Mouse (Mus musculus) heart, postnatal 14 days (tissue): ENCODE measurements around the gene Cilp2. TPM values are rescaled to one million over a fixed set of nuclear protein-coding genes. Genes with fewer than 3 reads are reported as not detected.

Experiments used
- DNase-seq, 2 experiments: peaks; one replicate each; pipeline ENCODE4 v3.0.0; 2021 to 2022
- intact Hi-C: fragments of 180-260 bp; cut with DNase I; formaldehyde crosslinking; loops from one replicate; pipeline ENCODE4 v1.15.1; 2025
- total RNA-seq, 2 experiments: library from RNA; stranded (reverse); gene quantifications; 2 replicates each; pipeline ENCODE4 v1.2.3; 2021

Cilp2 gene
- total RNA-seq, 2 experiments from 2014 or later = 1.7 TPM

- intact Hi-C loops = no loop called here
These were observed 55.1 kb downstream of the Cilp2 start, which contains the start of gene Pbx4 for GRCm38 (mm10) chr8:69832298-69832853. TSS of gene Pbx4 (plus strand) at chr8:69832491.

More at GRCm38 (mm10) chr8:69832298-69832853, 55.1 kb downstream of the Cilp2 start, which contains the start of gene Pbx4:
- DNase-seq = peak; percentile 78 to 80

Other genes starting within 250 kb of the Cilp2 start
- 1 to 10 TPM; 1.3 to 1.9 TPM for gene Zfp964, start 233.2 kb downstream of the Cilp2 start, total RNA-seq
- gene Zfp869, start 177.0 kb downstream of the Cilp2 start, total RNA-seq = 10 to 100 TPM; 12.7 to 13.5 TPM
- gene Zfp963, start 137.7 kb downstream of the Cilp2 start, total RNA-seq = 1 to 10 TPM; 3.3 to 3.9 TPM
- 1 to 10 TPM; 1.9 to 2.2 TPM for gene Gm20422, start 112.8 kb downstream of the Cilp2 start, total RNA-seq
- gene Atp13a1, start 96.5 kb downstream of the Cilp2 start, total RNA-seq = 10 to 100 TPM; 17.8 to 19.3 TPM
- 10 to 100 TPM; 19.5 to 19.8 TPM for gene Zfp866, start 96.5 kb downstream of the Cilp2 start, total RNA-seq
- 1 to 10 TPM; 4.5 to 4.6 TPM for gene Gmip, start 79.0 kb downstream of the Cilp2 start, total RNA-seq
- under 1 TPM; 0.45 to 0.59 TPM for gene Lpar2, start 65.3 kb downstream of the Cilp2 start, total RNA-seq
- gene Pbx4, start 55.2 kb downstream of the Cilp2 start, total RNA-seq = under 1 TPM in 1 of 2 experiments, not detected in 1; 0.41 TPM
- not detected for gene Tssk6, start 14.5 kb upstream of the Cilp2 start, total RNA-seq
- 100 to 1,000 TPM; 404 to 405 TPM for gene Ndufa13, start 14.9 kb upstream of the Cilp2 start, total RNA-seq
- 10 to 100 TPM; 10.4 to 10.7 TPM for gene Yjefn3, start 15.0 kb upstream of the Cilp2 start, total RNA-seq
- 10 to 100 TPM; 41.7 to 41.9 TPM for gene Gatad2a, start 108.7 kb upstream of the Cilp2 start, total RNA-seq
- gene Mau2, start 155.0 kb upstream of the Cilp2 start, total RNA-seq = 10 to 100 TPM; 39.3 to 40.3 TPM
- 10 to 100 TPM; 19.1 to 19.4 TPM for gene Sugp1, start 155.1 kb upstream of the Cilp2 start, total RNA-seq
- 1 to 10 TPM in 1 of 2 experiments, under 1 TPM in 1; 0.46 to 1.5 TPM for gene Tm6sf2, start 185.2 kb upstream of the Cilp2 start, total RNA-seq
- gene Hapln4, start 195.8 kb upstream of the Cilp2 start, total RNA-seq = not detected
- under 1 TPM; 0.02 to 0.07 TPM for gene Ncan, start 233.2 kb upstream of the Cilp2 start, total RNA-seq
- 1 to 10 TPM; 7.4 to 7.9 TPM for gene Nr2c2ap, start 243.6 kb upstream of the Cilp2 start, total RNA-seq